Mouse (Mus musculus) thymus, adult 18-20 months (tissue): ENCODE results near the gene Hbs1l.
"Not testable (repeated sequence)": the region's sequence is repeated elsewhere in the genome, so short reads cannot be mapped to it uniquely, and the experiment has no call there.

ENCODE experiments used
- DNase-seq, 2 experiments: peaks; one replicate each; pipeline ENCODE4 v3.0.0; 2022; ENCODE audit warnings: mixed read lengths in 2 of 2

Hbs1l gene

GRCm38 (mm10) chr10:21364946-21365345 lies 69.2 kb downstream of the Hbs1l start:
- no peak for DNase-seq

- no peak for DNase-seq
Measured at GRCm38 (mm10) chr10:21365897-21366296, 70.1 kb downstream of the Hbs1l start.

GRCm38 (mm10) chr10:21366471-21366870 lies 70.7 kb downstream of the Hbs1l start:
- no peak for DNase-seq

GRCm38 (mm10) chr10:21367481-21367880 lies 71.7 kb downstream of the Hbs1l start:
- DNase-seq = no peak

- DNase-seq = no peak
Measured at GRCm38 (mm10) chr10:21369586-21369985, 73.8 kb downstream of the Hbs1l start.

- DNase-seq = no peak
Measured at GRCm38 (mm10) chr10:21372271-21372670, 76.5 kb downstream of the Hbs1l start.

- DNase-seq = no peak
Measured at GRCm38 (mm10) chr10:21376682-21377473, 81.1 kb downstream of the Hbs1l start, which contains the start of gene Aldh8a1. TSS of gene Aldh8a1 (plus strand) at chr10:21377291.

- DNase-seq = no peak
Measured at GRCm38 (mm10) chr10:21378196-21378944, 82.6 kb downstream of the Hbs1l start.

GRCm38 (mm10) chr10:21382914-21383313 lies 87.1 kb downstream of the Hbs1l start:
- DNase-seq = no peak

- no peak for DNase-seq
Measured at GRCm38 (mm10) chr10:21385111-21385663, 89.4 kb downstream of the Hbs1l start.

- no peak for DNase-seq
Measured at GRCm38 (mm10) chr10:21389075-21389474, 93.3 kb downstream of the Hbs1l start.

GRCm38 (mm10) chr10:21390440-21390839 lies 94.7 kb downstream of the Hbs1l start:
- DNase-seq = no peak

- no peak for DNase-seq
Measured at GRCm38 (mm10) chr10:21391286-21391685, 95.5 kb downstream of the Hbs1l start.

- no peak for DNase-seq
Measured at GRCm38 (mm10) chr10:21393390-21393789, 97.6 kb downstream of the Hbs1l start.

GRCm38 (mm10) chr10:21395426-21396139 lies 99.8 kb downstream of the Hbs1l start:
- no peak for DNase-seq

- not testable (repeated sequence) for DNase-seq
Measured at GRCm38 (mm10) chr10:21398873-21399425, 103.2 kb downstream of the Hbs1l start.

GRCm38 (mm10) chr10:21399622-21400021 lies 103.8 kb downstream of the Hbs1l start:
- DNase-seq = no peak

GRCm38 (mm10) chr10:21400031-21400430 lies 104.3 kb downstream of the Hbs1l start:
- no peak for DNase-seq

- DNase-seq = no peak
Measured at GRCm38 (mm10) chr10:21400453-21400852, 104.7 kb downstream of the Hbs1l start.

- no peak for DNase-seq
Measured at GRCm38 (mm10) chr10:21401259-21401658, 105.5 kb downstream of the Hbs1l start.

- no peak for DNase-seq
Measured at GRCm38 (mm10) chr10:21404822-21405221, 109.0 kb downstream of the Hbs1l start.

- DNase-seq = no peak
Measured at GRCm38 (mm10) chr10:21405707-21406534, 110.1 kb downstream of the Hbs1l start.
